Mouse (Mus musculus) urinary bladder, adult 2 months (tissue): ENCODE results near the gene Cage1. TPM values are rescaled to one million over a fixed set of nuclear protein-coding genes. Genes with fewer than 3 reads are reported as not detected.
A peak's percentile ranks its signal among the peaks of the same experiment; 100 is the strongest.

Source experiments
- DNase-seq: peaks from one replicate; pipeline ENCODE4 v3.0.0; 2022; ENCODE audit warnings: low spot score
- polyA plus RNA-seq: library from polyadenylated mRNA; depleted of rRNA; stranded (reverse); fragments of >200 nt; gene quantifications from 2 replicates; pipeline ENCODE4 v1.2.3, GENCODE M21; 2012; rRNA removed

Cage1 gene
- polyA plus RNA-seq, 1 experiment = 1.1 TPM

- DNase-seq = no peak
These were observed 70.4 kb downstream of the Cage1 start for GRCm38 (mm10) chr13:37966256-37967051.

DNA sequence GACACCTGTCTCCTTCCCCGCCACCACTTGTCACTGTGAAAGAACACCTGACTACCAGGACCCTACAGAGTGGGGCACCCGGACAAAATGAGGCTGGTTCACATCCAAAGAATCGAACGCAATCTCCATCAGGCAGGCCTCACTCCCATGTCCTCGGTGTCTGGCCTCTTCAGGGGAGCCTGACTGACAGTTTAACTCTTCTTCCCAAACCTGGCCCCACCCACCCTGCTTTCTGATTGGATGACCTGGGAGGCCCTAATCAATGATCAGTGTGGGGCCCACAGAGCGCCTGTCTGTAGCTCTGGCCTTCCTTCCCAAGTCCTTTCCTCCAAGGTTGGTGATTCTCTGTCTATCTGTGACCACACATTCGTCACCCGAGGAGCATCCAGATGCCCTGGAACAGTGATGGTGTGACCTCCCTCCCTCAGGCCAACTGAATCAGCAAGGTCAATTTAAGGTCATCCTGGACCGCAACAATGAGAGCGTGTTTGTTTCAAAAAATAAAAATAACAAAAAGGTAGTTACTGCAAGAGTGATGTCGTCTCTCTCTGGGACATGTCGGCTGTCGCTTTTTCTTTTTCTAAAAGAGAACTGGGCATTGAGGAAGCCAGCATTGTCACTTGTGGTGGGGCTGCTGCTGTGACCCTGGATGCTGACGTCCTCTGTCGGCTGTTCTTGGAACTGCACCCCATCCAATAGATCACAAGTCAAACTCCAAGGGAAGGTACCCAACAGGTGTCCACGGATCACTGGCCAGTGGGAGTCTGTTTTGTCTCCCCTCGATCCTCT, 71.5 kb downstream of the Cage1 start:
- DNase-seq = no peak

DNA sequence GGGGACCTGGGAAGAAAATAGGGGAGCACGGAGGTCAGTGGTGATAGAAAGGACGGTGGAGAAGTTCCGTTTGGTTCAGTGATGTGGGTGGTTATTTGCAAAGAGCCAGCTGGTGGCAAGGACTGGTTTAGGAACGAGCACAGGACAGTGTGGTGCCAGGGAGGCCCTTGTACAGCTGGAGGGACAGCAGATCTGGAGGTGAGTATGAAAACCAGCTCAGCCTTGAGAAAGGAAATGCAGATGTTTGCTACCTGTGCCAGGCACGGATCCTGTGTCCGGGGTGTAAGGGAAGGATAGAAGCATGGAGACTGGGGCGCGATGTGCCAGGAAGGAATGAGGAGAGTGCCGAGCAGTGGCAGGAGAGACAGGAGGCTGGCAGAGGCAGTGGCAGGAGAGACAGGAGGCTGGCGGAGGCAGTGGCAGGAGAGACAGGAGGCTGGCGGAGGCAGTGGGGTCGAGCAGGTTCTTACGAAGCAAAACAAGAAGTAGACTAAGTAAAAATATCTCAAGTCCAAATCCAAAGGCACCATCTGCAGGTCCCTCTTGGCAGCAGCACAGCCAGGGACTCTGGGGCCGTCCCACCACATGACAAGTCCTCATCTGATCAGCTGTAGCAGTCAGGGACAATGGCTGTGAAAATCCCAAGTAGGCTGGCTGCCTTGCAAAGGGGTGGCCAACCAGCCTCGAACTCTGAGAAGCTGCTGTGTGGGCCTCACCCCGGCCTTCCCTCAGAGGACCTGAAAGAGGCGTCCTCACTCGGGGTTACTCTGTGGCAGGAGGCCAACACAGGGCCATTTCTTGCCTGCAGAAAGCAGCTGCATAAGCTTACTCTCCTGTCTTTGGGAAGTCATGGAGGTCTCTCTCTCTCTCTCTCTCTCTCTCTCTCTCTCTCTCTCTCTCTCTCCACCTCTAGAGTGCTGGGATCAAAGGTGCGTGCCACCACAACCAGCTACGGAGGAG, 72.5 kb downstream of the Cage1 start:
- no peak for DNase-seq

- DNase-seq = no peak
These were observed 73.4 kb downstream of the Cage1 start for GRCm38 (mm10) chr13:37963354-37964007.

DNA sequence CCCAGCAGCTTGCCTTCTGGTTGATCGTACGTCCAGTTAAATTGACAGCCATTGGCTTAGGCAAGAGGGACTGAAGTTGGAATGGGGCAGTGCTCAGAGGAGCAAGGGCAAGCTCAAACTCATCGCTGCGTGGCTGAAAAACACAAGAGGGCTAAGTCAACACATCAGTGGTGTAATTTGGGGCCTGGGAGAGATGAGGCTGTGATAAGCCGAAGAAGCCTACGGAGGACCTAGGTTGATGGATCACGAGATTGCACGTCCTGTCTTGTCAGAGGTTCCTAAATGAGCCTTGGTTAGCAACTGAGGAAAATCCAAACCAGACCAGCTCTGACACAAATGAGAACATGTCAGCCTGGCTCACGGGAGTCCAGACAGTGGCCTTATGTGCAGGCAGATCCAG, 74.3 kb downstream of the Cage1 start:
- no peak for DNase-seq

GRCm38 (mm10) chr13:37959936-37960335, 76.9 kb downstream of the Cage1 start:
- no peak for DNase-seq

- DNase-seq = no peak
These were observed 77.5 kb downstream of the Cage1 start for GRCm38 (mm10) chr13:37959239-37959907.

DNA sequence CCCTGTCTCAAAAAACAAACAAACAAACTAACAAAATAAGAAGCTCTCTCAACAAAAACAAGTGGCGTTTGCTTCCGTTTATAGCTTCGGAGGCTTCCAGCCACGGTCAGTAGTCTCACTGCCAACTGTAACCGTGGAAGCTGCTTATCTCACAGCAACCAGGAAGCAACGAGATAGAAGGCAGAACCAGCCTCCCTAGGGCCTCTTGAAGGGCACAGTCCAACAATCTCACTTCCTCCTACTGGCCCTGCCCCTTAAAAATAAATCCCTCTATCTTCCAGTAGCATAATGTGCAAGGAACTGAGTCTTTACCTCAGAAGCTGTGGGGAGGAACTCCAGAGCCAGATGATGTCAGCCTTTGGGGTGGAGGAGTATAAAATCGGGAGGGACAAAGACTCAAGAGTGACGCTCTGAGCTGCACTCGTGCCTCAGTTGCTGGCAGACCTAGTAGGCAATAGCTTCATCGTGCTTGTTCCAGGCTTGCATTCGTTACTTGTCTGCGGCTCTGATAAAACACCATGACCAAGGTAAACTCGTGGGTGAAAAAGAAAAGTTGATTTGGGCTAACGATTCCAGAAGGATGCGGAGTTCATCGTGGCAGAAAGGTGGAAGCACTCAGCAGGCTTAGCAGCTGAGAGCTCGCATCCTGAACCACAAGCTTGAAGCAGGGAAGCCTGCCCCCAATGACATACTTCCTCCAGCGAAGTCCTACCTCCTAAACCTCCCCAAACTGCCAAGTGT, 78.2 kb downstream of the Cage1 start:
- DNase-seq = peak; percentile 1

Other genes starting within 250 kb of the Cage1 start
- 24.4 and 27.2 TPM in 2 replicates for gene Ssr1, start 42.9 kb downstream of the Cage1 start, polyA plus RNA-seq
- 21.8 and 24.0 TPM in 2 replicates for gene Riok1, start 74 bp downstream of the Cage1 start, polyA plus RNA-seq
- gene Dsp, start 114.2 kb upstream of the Cage1 start, polyA plus RNA-seq = 17.9 and 22.7 TPM in 2 replicates
- 29.0 and 32.7 TPM in 2 replicates for gene Snrnp48, start 167.9 kb upstream of the Cage1 start, polyA plus RNA-seq